Mouse (Mus musculus): ENCODE data around the gene Slc38a4.

Gene Slc38a4

DNA sequence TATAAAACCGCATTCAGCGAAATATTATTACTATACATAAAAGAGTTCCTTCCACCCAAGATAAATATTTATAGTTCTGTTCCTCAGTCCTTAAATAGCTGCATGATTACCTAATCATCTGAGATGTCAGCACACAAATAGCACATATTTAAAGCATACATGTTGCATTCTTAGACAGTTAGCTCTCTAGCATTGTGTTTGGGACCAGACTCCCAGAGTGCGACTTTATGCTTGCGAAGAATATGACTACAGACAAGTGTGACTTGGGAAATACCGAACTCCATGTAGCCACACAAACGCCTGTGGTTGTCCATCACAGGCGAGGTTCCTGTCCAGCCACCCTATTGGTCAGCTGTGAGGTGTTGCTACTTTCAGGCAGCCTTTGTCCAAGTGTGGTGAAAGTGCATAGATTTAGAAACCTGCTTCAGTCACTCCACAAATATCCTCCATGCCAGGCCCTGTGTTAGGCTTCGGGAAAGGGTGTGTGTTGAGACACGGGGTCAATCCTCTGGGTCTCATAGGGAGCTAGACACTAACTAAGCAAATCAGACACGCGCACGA is 40.6 kb downstream of the Slc38a4 start:
- DNase-seq (ENCODE audit: low spot score): no peak

DNA sequence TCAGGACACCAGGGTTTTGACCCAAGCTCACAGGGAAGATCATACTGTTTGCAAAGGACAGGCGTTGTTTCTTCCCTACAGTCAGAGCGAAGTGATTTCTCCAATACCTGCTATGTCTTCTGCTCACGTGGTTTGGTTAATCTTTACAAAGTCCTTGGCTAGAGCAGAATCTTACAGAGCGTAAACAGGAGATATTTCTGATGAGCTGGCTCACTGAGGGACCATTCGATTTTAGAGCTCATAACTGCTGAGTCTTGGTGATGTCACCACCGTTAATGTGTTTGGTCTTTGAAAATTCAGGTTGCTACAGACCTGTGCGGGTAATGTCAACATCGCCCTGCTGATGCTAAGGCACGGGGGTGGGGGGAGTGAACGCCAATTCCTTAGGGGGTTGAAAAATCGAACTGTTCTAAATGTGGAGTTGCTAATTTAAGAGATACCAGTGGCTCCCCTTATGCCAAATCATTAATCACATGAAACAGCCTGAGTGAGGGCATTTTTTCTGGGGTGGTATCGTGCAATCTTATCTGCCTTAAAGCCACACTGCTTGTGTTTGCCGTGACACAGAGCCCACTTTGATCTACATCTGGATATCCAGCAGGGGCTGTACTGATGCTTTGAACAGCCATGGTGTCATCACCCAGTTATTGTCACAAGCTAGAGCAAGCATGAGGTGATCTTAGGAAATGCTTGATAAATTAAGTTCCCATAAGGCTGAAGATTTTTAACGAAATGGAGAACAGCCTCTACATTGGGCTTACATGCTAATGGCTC is 44.0 kb downstream of the Slc38a4 start:
- DNase-seq (ENCODE audit: low spot score): no peak

DNA sequence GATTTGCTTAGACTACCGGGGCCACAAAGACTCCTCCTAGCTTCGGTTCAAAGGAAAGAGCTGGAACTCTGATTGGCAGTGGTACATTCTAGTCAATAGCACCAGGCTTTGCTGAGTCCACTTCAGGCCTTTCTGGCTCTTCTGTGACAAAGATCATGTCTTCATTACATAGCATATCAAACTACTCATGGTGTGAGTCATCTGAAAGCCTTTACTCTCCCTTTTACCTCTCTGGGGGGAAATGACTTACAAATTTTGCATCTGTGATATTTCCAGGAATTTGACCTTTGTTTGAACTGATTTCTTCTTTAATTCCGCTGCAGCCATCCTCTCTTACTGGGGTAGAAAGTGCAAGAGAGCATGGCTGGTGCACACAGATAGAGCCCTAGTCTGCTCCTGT is 46.5 kb downstream of the Slc38a4 start:
- DNase-seq (ENCODE audit: low spot score): no peak

DNA sequence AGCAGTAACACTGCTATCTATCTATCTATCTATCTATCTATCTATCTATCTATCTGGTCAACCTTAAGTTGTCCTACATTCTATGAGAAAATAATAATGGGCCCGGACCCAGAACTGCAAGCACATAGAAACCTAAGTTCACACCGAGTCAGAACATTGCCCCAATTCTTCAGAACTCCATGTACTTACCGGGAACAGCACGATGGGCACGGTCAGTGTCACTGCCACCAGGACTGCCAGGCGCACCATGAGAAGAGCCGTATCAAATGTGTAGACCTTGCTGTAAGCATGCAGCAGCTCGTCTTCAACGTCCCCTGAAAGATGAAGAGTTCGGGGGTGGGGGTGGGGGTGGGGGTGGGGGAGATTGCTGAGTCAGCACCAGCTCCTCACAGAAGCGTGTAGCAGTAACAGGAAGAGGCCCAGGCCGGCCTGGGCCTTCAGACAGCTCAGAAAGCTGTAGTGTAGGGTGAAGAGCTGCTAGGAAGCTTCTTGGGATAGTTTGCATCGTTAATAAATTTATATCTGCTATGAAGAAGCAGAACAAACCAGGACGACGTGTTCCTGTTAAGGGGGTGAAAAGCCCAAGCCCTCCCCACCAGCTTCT is 50.0 kb downstream of the Slc38a4 start:
- DNase-seq (ENCODE audit: low spot score): no peak

DNA sequence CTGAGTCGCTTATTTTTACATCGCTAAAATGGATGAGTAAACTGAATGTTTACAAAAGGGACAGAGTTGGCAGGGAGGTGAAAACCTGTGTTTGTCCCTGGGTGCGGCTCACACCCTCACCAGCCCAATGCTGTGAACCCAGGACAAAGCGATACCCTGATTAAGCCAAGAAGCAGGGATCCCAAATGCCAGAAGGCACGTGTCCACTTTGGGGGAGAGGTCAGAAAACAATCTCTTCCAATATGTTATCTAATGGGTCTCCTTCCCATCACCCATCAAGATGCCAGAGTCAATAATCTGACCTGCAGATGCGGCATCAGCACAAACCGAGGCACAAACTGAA is 51.3 kb downstream of the Slc38a4 start:
- DNase-seq (ENCODE audit: low spot score): no peak

DNA sequence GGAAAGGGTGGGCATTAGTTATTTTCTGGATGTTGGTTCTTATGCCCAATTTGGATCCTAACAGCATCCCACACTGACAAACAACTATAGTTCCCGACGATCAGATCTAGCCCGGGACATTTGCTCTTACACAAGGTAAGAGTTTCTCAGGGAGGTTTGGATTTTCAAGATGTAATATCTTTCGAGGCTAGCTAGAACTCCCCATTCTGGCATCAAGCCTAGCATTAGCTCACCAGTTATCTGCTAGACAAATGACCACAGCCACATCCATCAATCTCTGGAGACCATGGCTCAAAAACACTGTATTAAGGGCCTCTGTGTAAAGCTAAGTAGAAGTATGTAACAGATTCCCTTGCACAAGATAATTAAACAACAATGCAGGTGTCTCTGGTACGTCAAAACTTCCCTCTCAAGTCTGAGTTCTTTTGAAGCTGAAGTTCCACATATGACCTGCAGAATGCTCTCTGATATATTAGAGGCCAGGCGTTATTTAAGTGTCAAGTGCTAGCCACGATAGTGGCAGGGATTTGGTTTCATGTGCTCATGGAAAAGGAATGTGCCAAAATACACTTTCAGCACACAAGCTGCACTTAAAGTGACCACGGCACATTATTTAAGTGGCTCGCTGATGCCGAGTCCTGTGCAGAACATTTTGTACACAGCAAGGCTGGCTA is 51.8 kb downstream of the Slc38a4 start:
- DNase-seq (ENCODE audit: low spot score): no peak

DNA sequence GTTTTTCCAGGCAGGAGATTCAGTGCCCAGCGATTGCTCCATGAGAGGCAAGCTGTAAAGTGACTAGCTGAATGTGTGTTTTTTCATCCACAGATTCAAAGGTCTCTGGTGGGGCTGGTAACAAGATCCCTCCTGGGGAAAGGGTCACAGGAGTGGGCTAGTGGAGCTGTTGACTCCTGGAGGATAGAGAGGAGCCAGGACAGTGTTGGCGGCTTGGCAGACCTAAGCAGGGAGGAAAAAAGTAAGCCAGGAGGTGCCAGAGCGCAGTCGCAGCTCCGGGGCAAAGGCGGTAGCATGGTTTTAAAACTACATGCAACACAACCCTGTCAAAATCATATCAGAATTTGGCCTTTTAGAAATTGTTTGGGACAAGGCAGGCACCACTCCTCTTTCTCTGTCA is 52.6 kb downstream of the Slc38a4 start:
- no peak for DNase-seq (ENCODE audit: low spot score)

DNA sequence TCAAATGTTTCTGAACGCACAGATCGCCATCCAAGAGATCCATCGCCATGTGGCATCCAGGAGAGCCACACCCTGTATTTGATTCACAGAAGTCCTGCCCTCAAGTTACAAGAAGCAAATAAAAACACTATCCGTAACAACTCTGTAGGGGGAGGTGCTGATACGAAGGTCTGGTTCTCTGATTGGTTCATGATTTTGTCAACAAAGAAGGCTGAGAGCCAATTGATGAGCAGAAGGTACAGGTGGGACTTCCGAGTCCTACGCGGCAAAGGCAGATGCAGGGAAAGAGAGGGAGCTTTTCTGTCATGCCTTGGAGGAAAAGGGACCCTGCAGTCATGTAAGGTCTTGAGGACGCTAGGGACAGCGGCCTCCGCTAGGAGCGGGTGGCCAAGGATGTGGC is 53.0 kb downstream of the Slc38a4 start:
- DNase-seq (ENCODE audit: low spot score): no peak

DNA sequence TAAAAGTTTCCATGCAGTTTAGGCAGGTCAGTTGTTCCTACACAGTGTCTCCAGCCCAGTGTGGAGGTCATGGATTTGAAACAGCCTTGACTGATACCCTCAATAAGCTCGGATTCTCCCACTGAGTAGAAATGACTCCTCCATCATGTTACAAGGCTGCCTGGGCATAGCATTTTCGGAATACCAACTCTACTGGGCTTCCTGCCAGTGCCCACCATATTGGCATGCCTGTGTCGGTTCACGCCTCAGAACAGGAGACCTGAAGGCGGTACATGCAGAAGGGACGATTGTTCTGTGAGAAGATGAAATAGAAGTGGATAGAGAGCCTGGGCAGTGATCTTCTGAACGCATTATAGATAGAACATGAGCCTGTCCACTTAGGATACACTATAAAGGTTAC is 53.9 kb downstream of the Slc38a4 start:
- DNase-seq (ENCODE audit: low spot score): no peak

DNA sequence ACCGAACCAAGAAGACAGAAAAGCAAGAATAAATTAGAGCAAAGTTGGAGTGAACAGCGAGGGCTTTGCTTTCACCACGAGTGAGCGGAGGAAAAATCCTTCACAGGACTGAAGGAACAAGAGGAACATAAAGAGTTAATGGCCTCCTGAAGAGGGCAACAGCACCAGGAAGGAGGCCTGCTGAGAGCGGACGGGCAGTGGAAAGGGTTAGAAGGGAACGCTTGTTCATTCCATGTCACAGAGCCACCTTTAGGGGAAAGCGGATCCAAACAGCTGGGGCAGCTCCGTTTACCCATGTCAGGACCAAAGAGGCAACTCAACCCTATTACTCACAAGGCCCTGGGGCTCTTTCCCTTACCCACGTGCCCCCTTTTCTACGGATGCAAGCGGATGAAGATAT is 54.3 kb downstream of the Slc38a4 start:
- no peak for DNase-seq (ENCODE audit: low spot score)

DNA sequence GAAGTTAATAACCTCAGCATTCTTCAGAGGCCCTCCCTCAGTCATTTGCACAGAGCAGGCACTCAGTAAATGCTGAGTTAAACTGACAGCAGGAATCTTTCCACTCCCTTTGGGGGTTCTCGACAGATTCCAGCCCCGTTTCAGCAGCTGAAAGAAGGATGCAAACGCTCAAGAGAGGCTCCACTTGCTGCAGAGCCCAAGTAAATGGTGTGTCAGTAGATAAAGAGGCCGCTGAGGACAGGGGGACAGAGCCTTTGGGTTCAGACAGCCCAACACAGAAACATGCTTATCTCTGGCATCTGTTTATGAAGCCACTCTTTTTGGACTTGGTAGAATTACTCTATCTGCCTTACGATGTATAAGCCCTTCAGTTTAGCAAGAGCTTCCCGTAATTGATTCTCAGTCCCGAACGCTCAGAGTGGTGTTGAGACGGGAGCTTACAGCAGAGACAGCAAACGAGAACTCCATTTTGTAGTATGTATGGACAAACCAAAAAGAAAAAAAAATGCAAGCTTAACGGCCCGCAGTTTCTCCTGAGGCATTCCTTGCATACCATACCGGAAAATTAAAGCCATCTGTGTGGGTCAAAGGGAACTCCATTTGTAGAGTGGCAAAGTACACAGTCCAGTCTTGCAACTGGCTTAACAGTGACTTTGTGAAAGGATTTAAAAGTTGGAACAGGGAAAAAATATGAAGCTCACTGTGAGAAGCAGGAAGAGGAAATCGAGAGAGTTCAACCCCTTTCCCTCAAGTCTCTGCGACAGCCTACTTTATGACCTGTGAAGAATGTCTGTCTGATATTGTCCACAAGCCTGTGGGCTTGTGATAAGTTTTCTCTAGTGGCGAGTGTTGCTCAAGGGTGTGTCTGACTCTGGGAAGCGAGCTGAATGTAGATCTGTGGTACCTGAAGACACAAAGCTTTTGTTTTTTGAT is 55.2 kb downstream of the Slc38a4 start:
- no peak for DNase-seq (ENCODE audit: low spot score)

DNA sequence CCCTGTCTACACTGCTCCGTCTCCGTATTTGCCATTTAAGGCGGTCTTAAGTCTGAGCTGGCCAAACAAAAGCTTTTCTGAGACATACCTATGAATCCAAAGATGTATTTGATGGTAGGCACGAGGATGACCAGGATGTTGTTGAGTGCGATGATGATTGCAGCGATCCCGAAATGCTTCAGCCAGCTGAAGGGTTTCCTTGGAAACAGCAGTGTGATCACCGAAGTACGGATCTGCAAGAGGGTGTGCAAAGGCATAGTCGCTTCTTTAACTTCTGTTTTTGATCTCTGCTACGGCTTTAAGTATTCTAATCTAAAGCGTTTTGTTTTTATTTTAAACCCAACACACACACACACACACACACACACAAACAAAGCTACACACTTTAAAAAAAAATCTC is 56.4 kb downstream of the Slc38a4 start:
- DNase-seq (ENCODE audit: low spot score): no peak

DNA sequence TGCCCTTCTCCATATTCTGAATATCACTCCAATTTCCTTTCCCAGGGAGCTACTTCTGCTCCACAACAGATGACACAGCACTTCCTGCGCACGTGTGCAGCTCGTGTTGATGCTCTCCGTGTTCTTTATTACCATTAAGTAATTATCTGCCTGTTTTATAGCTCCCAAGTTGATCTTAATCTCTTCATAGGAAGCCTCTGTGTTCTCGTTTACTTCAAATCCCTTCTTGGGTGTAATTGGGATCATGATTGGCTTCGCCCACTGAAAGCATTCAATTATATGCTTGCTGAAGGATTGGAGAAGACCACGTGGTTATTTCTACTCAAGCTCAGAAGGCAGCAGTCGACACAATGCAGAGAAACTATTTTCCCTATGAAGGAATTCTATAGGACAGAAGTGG is 70.1 kb downstream of the Slc38a4 start:
- no peak for DNase-seq (ENCODE audit: low spot score)

DNA sequence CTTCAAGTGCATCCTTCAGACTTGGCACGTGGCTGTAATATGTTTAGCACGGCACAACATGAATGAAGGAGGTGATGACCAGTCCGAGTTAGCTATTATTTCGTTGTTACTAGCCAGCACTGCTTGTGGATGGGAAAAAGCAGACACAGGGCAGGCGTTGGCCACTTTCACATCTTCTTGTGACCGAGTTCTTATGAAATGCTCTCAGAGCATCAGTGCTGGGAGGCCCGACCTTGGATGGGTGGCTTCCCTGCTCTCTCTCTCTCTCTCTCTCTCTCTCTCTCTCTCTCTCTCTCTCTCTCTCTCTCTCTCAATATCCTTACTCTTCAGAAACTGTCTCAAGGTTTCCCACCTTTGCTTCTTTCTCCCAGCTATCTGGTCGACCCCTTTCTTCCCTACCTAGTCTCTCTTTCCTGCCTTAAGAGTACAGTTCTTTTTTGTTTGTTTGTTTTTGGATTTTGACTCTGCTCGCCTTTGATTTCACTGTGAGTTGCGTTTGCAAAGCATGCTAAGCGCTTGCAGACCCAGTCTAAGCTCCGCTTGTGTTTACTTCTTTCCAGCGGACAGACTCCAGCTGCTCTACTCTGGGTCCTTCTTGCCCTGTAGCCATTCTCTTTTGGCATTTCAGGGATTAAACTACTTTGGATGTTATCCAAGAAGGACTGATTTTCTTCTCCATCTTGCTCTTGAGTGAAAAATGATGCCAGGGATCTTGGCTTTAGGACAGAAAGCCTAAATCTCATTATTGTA is 72.0 kb downstream of the Slc38a4 start:
- DNase-seq (ENCODE audit: low spot score): no peak

DNA sequence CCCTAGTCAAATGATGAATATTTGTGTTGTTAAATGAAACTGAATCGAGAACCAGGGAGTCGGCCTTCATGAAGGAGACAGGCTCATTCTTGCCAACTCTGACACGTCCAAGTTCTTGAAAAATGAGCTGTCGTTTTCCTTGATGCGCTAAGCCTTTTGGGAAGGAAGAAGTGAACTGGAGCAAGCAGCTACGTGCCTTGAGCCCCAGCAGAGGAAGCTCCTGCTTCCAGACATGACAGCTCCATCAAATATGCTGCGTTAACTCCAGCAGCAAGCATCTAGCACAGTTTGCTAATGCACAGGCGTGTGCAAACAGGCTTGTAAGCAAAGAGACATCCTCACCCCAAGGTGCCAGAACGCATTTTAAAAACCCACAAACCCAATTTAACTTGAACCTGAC is 80.6 kb downstream of the Slc38a4 start:
- DNase-seq (ENCODE audit: low spot score): no peak

DNA sequence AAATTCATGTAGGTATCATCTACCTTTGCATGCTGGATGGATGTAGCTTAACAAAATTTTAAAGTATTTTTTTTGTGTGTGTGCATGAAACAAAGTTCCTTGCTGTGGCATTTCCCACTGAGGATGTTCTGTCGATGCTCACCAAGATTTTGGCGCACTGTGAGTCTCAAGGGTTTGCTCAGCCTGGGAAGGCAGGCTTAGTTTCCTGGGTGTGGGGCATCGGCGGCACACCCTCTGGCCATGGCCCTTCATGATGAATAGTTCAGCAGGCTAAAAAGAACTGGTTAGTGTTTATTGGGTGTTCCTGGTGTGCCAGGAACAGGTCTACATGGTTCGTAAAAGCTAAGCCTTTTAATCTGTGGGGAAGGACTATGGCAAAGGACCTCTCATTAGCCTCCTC is 81.6 kb downstream of the Slc38a4 start:
- no peak for DNase-seq (ENCODE audit: low spot score)

DNA sequence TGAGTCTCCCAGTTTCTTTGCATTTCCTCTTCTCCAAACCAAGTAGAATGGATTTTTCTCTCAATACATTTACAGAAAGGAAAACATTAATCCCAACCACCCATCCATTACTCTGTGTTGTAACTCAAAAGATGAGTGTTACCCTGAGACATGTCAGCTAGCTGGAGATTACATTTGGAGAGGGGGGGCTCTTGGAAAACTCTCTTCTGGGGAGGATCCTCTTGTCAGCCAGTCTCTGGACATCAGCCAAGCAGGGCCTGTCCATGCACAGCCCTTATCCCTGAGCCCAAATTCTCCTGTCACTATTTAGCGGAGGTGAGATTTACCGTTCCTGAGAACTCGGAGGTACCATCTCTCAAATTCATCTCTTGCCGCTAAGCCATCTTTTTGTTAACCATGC is 82.4 kb downstream of the Slc38a4 start:
- no peak for DNase-seq (ENCODE audit: low spot score)

DNA sequence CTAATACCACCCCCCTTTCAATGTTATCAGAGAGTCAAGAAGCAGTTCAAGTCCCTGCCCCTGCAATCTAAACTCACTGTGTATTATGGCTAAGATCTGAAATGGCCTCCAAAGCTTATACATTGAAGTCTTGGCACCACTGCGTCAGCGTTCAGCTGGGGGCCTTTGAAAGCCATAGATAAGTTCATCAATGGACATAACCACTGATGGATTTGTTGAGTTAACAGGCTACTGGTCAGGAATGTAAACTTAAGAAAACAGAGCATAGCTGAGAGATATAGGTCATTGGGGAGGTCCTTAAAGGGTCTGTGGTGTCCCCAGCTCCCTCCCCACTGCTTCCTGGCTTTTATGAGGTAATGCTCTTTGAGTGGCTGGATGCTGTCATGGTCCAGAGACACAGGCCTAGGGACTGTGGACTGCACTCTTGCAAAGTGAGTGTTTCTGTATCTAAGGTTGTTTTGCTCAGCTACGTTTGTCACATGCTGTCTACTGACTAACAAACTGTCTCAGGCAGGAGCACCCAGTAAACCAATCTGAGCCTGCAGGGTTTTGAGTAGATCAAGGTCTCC is 83.0 kb downstream of the Slc38a4 start:
- no peak for DNase-seq (ENCODE audit: low spot score)

DNA sequence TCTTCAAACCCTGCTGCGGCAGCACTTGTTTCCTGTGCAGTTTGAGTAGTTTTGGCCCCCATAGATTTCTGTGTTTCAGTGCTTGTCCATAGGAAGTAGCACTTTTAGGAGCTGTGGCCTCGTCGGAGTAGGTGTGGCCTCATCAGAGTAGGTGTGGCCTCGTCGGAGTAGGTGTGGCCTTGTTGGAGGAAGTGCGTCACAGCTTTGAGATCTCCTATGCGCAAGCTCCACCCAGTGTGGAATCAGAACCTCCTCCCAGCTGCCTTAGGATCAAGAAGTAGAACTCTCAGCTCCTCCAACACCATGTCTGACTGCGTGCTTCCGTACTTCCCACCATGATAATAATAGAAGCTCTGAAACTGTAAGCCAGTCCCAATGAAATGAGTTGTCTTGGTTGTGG is 83.8 kb downstream of the Slc38a4 start:
- DNase-seq (ENCODE audit: low spot score): no peak

DNA sequence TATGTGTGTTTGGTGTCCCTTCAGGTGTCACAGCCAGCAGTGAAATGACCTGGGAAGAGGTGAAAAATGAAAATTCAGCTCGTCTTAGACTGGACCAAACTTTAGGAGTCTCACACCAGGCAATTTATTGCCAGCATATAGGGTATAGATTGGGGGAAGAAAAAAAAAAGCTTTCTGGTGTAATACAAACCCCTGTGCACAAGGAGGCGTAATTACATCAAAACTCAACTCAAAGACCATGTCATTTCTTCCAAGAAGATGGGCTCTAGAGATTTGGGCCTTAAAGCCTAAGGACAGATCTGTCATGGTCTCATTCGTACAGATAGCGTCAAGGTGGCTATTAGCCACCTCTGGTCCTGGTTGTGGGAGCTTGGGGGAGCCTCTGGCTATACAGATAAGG is 86.0 kb downstream of the Slc38a4 start:
- DNase-seq (ENCODE audit: low spot score): no peak

DNA sequence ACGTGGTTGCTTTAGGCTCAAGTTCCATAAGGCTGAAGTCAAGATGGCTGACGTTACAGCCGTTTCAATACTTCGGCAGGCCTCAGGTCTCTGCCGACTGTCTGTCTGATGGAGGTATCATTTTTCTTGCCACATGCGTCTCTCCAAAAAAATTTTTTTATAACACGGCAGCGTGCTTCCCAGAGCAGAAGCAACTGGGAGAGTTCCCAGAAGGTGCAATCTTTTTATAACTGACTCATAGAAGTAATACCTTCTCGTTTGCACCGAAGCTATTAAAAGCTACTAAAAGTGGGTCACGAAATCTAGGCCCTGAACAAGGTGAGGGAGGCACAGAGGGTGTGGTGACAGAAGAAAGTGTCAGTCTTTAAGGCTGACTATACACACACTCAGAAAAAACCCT is 87.0 kb downstream of the Slc38a4 start:
- no peak for DNase-seq (ENCODE audit: low spot score)
